Mouse (Mus musculus): Measurements from ENCODE around the gene Dach1.
A peak's percentile ranks its signal among the peaks of the same experiment; 100 is the strongest.

The Dach1 gene

DNA sequence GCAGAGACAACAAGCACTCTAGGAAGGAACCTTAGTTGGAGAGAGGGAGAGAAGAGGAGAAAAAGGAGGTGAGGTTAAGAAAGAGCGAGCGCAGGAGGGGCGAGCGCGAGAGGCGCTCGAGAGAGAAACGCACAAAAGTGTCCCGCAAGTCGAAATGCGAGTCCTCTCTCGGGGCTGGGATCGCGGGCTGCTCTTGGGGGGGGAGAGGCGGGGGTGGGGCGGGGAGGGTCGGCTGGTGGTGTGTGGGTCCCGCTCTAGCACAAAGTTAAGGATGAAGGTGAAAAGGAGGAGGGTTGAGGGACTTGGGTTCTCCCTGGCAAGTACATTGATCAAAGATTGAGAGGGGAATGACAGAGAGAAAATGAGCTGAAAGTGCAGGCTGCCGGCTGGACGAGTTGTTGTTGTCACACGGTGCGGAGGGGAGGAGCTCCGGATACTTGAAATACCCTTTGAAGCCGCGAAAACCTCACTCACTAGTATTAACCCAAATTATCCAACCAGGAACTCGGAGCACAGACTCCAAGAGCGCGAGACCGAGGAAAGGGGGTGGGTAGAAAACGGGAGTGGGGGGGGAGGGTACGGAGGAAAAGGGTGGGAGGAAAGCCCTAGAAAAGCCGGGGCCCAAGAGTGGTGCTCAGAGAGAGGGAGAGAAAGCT lies at the start of gene Dach1:
Dach1 (minus strand) TSS at position 345 of the 656 bp plus-strand sequence.
- peak; percentile 9 for DNase-seq (ENCODE audit: low spot score)

DNA sequence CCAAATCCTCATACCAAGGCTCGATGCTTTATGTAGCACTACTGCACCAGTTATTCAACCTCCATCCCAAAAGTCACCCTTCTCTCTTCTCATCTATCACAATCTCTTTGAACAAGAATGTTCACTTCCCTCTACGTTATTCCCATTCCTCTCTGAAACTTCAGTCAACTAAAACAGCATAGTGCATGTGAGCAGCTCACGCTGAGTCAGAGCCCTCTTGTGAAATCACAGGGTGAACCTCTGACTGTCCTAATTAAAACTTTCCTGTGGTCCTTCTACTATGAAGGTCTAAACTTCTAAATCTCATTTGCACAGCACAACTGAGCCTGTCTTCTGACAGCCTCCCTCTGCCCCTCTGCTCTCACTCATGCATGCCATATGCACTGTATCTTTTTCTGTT lies 30.5 kb upstream of the Dach1 start:
- DNase-seq (ENCODE audit: low spot score), result no peak

DNA sequence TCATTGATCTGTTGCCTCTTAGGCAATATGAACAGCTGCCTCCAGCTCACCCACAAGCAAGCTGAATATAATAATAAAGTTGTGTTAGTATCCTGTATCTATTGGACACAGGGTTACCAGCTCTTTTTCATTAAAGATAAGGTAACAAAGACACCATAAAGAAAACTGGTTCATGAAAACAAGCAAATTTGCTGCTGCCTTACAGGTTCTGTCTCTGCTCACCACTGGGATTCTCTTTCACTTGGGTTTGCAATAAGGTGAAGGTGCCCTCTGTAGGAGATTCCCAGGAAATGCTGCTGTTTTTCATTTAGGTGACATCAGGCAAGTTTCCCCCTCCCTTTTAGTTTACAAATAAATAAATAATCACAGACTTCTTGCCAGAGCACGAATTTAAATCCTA lies 12.0 kb upstream of the Dach1 start:
- no peak for DNase-seq (ENCODE audit: low spot score)

DNA sequence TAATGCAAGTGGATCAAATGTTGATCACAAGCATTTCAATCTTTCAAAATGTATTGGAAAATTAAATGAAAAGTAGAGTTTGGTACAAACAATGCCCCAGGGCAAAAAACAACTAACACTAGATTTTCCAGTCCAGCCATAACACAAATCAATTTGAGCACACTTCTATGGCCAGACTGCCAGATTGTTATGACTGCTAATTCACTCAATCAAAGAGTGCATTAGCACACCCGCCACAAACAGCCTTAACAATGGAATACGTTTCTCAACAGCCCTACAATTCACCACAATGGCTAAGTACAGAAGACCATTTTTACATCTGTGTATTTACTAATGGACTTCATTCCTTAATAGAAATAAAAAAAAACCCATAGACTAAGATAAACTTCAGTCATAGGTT lies 4.3 kb upstream of the Dach1 start:
- no peak for DNase-seq (ENCODE audit: low spot score)

DNA sequence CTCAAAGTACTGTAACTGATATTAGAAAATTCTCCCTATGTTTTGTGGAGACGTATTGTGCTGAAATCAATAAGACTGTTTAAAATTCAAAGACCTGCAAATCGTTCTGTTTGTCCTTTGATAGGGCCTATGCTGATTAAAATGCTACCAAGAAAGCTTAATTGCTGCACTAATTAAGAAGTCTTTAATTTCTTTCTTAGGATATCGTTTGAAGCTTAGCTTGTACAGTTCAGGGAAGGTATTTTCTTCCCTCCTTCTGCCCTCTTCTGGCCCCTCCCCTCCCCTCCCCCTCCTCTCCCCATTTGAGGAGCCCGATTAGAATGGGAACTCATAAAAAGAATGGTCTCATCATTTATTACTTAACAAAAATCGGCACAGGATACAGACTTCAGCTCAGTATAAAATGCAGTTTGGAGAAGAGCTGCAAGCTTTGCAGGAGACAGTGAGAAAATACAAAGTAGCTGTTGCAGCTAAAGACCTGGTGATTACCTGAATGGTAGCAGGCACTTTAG lies 2.9 kb upstream of the Dach1 start:
- DNase-seq (ENCODE audit: low spot score), result no peak

DNA sequence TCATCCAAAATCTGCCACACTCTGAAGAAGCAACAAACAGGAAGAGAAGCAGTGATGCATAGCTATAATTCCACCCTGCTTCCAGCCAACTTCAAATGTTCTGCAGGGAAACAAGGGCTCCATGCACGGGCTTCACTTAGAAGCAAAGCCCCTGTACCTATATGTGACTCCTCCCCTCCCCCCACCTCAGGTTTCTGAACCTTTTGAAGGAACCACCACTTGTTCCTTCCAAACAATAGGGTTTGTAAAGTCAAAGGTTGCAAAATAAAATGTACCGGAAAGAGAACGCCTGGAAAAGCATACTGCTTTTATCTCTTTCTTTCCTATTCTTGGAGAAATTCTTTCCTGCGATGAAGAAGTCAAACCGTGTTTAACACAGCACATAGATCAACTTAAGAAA lies 2.3 kb upstream of the Dach1 start:
- DNase-seq (ENCODE audit: low spot score), result no peak

DNA sequence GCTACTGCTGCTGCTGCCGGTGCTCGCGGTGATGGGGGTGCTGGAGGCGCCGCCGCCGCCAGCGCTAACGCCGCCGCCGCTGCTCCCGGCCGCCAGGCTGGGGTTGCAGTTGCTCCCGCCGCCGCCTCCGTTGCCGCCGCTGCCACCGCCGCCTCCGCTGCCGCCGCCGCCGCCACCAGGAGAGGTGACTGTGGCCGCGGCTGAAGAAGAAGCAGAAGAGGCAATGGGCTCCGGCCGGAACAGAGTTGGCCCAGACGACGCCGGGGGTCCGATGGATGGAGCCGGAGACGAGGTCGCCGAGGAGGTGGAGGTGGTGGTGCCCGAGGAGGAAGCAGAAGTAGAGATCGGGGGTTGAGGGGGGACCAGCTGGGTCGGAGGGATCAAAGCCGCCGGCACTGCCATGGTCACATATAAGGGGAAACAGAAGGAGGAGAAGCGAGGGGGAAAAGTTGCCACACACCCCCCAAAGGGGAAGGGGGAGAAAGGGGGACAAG lies 610 bp downstream of the Dach1 start:
- DNase-seq (ENCODE audit: low spot score), result peak; percentile 8

DNA sequence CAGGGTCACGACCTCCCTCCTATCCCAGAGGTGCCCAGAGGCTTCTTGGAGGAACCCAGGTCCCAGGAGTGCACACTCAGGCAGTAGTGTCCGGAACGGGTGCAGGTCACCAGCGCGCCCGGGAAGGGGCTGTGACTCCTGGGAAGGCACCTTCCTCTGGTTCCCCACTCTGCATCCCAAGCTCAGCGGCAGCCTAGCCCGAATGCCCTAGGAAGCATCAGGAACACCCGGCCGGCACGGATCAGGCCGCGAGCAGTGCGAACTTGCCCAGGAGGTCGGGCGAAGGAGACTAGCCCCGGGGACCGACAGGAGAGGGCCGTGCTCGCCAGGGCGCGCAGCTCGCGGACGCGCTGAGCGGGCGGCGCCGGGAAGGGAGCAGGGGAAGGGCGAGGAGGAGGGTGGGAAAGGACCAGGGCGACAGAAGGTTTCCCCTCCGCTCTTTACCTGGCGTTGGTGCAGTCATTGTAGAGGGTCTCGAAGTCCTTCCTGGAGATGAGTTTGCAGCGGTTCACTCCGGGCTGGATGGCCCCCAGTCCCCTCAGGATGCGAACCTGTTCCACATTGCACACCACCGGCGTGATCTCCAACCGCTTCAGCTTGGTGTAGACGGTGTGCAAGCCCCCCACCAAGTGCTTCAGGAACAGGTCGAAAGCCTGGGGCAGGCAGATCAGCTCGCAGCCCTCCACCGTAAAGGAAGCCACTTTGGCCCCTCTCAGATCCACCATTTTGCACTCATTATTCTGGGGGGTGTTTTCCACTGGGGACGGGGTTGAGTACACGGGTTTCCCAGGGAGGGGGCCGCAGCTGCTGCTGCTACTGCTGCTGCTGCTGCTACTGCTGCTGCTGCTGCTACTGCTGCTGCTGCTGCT lies 1.3 kb downstream of the Dach1 start:
- DNase-seq (ENCODE audit: low spot score), result peak; percentile 18

DNA sequence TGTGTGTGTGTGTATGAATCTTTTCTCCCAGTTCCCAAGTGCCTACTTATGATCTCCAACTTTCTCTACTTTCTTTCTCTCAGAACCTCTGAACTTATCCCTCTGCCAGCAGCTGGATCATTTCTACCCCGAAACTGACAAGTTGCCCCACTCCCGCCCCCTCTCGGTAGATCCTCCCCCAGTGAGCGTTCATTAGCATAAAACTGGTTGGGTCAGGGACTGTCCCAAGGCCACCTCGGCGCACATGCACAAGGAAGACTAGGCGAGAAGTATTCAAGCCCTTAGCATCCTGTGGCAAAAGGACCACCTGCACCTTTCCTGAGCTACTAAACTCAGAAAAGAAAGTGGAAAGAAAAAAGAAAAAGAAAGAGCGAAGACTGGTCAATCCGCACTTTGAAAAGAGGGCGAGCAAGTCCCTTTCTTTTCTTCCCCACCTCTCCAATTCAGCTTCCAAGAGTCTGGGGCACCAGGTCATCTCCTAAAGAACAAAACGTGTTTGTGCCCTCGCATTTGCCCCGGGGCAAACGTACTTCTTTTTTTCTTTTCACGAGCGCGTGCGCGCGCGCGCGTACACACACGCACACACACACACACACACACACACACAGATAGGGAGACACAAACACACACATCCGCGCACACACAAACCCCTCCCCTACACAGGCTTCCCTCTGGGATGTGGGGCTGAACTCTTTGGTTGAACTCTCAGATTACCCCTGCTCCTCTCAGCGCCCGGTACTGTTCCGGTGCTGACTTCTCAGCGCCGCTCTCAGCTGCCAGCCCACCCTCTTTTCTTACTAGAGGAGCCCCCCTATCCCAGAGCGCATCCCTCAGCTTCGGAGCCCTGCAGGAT lies 2.2 kb downstream of the Dach1 start:
- no peak for DNase-seq (ENCODE audit: low spot score)

DNA sequence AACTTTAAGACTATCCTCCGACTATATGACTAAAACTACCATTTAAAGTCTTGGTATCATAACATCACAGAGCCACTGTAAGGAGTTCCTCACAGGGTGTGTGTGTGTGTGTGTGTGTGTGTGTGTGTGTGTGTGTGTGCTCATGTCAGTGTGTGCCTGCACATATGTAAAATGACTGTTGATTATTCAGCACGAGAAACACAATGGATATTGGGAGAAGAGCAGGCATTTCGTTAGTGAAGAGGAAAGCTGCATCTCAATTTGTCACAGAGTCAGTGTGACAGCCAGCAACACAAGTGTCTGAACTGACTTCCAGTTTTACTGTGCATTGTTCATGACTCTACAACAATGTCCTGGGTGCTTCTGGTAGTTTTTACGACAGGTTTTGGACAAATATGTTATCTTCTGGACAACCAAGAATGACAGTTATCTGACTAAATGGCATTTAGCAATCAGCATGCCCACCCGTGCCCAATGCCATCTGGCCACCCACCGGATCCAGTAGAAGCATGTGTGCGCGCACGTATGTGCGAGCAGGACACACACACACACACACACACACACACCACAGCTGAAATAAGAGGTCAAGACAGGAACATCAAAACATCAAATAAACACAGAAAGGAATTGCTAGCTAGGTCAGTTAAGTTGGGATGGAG lies 3.1 kb downstream of the Dach1 start:
- DNase-seq (ENCODE audit: low spot score), result no peak

DNA sequence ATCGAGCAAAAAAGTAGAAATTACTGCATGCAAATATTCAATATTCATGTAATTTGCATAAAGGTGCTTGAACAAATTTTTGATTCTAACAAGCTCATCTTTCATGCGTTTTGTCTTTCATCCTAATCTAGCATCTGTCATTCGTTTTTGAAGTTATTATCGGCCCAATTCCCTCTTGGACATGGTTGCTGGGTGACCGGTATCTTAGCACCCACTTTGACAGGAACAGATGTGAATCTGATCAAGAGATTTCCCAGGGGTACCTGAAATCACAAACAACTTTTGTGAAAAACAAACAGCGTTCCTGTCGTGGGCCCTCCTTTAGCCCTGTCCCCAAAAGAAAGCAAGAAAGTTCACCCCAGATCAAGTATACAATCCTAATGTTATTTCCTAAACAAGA lies 12.8 kb downstream of the Dach1 start:
- DNase-seq (ENCODE audit: low spot score), result no peak

DNA sequence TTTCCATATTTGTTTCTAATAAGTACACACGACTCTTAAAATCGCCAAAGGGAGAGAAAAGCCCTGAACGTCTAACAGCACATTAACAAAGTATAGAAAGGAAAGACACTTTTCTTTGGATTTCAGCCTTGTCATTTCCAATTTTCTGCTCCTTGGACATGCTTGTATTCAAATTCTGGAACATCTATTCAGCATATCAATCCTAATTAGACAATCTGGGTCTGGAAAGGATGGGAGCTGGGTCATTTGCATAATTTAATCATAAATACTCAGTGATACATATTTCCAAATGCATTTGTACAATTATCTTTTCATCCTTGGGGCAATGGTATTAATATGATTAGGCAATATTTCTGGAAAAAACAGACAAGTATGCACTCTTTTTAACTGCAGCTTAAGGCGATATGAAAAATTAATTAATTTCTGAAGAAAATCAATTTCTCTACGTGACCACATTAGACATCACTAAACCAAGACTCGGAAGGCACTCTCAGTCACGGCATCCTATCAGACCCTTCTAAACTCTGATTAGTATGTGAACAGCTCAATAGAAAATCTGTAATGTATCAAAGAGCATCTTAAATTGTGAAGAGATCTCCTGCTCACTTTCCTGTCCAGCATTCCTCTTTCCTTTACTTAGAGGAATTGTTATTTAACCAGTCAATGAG lies 13.7 kb downstream of the Dach1 start:
- DNase-seq (ENCODE audit: low spot score), result no peak

DNA sequence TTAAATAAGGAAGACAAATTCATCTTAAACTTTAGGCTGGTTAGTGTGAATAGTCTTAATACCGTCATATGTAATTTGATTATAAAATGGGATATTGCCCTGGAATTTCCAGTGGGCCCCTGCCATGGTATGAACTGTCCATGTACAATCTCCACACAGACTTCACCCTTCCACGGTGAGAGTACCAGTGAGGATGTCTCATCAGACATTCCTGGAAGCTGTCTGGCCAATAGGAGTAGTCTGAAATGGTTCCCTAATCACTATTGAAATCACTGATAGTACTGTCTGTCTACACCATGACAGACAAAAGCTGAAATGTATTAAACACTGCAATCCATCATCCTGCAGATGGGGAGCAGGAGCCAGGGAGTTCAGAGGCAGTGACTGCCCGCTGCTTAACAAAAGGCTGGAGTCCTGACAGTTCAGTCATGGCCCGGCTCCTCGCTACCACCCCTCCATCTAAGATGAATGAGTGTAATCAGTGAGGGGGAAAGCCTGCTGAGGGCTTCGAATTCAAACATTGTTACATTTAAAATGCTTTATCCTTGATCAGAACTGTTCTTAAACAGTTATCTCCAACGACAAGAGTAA lies 14.6 kb downstream of the Dach1 start:
- DNase-seq (ENCODE audit: low spot score), result no peak

DNA sequence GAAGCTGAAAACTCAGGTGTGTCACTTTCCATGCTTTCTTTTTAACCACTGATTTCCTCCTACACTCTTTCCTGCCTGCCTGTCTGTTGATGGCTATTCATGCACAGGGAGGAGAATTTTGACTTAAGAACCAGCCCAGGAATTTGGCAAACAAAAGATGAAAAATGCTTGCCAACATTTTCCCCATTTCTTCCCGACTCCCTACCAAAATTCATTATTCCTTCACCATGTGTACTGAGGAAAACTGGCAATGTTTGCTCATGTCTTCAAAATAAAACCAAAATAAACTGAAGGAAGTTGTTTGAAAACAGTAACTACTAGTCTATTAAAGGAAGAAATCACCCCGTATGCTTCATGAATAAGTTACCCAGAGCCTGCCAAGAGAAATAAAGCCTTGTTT lies 27.8 kb downstream of the Dach1 start:
- no peak for DNase-seq (ENCODE audit: low spot score)

DNA sequence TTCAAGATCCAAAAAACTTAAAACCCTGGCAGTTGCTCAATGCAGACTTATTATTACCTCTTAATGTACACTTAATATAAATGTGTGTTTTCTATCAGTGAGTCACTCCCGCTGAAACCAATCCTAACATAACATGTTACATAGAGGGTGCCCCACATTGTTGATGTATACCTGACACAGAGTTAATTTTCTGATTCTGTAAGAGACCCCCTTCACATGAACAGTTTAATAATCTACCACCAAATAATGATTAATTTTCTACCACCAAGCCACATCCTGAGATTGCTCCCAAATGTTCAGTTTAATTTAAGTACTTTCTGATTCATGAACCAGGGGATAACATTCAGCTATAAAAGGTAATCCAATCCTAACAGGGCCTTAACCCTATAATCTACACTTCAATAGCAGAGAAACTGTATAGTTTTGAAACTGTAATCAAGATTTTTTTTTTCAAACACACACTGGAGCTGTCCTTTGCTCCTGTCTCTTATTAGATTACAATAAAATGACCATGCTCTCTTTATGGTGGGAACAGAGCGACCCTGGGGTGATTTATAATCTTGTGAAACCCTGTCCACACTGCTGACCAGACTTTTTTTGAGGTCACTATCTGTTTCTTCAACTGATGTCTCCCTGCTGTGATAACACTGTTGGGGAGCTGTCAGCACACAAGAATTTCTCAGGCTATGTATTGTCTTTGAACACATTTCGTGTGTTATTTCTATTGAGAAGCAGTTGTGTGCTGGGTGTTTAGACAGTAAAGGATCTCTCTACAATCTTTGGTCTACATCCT lies 30.5 kb downstream of the Dach1 start:
- no peak for DNase-seq (ENCODE audit: low spot score)

DNA sequence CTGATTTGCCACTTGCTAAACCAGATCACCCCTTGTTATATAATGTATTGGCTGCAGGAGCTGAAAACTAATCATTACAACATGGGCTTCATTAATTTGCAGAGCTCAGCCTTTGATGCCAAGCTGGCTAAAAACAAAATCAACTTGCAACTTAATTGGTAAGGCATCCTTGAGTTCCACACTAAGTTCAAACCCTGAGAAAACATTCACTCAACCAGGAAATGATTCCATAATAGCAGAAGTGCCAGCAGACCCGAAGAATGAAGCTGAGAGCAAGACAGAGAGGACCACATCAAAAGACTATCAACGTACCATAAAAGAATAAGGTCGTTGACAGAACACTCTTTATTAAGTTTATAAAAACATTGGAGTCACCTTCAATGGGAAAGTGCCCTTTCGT lies 35.0 kb downstream of the Dach1 start:
- no peak for DNase-seq (ENCODE audit: low spot score)

DNA sequence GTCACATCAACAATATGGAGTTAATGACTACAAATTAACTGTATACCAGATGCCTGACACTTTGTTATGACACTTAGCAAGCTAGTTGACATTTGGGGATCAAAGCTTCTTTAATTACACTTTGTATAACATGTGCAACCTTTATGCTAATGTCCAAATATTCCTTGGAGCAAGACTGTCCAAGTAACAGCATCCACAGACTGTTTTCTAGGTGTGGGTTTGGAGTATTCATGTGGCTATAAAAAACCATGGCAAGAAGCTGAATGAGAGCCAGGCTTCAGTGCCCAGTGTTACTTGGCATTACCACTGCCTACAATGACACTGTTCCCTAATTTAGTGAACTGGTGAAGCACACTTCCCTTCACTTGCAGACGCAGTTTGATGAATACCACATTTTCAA lies 46.5 kb downstream of the Dach1 start:
- DNase-seq (ENCODE audit: low spot score), result no peak

DNA sequence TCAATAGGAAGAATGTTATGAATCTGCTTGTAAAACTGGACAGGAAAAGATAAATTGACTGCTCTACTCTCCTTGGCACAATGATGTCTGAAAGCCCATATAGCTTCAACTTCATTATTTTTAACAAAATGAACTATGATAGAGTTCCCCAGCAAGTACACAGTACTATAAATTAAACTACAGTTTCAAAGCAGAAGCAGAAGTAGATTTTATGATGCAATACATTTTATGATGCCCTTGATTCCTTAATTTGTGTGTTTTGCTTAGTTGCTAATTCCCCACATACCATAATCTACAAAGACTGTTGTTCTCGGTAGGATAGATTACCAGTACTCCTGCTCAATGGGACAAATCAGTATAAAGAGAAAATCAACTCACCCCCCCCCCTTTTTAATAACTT lies 52.9 kb downstream of the Dach1 start:
- DNase-seq (ENCODE audit: low spot score), result no peak

DNA sequence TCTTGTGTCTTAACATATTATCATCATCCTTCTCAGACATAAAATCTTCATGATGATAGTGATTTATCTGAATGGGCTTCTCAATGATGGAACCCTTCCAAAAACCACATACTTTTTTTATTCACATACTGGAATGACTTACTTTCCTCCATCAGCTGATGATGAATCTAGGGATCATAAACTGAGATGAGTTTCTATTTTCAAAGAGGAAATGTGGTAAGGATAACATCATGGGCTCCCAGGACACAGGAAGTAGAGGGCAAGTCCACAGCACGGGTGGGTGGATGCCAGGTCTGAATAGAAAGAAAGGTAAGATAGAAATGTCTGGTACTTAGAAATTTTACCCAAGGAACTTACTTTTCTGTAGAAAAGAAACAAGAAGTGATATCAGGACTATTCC lies 56.5 kb downstream of the Dach1 start:
- DNase-seq (ENCODE audit: low spot score), result no peak

DNA sequence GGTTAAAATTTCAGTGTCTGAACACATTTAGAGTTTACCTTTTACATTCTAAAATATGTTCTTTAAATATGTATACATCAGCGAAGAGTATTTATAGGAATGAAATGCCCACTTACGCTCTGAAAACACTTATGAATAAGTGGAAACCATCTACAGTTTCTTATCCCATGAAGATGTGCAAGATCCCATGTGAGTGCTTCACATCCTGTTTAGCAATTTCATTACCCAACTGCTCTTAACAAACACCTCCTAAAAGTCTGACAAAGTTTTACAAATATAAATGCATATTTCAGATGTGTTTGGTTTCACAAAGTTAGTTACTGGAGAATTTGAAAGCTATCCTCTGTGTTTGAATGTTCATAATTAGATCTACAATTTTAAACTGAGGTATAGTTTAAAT lies 59.6 kb downstream of the Dach1 start:
- no peak for DNase-seq (ENCODE audit: low spot score)
